In the genomic region with DNA sequence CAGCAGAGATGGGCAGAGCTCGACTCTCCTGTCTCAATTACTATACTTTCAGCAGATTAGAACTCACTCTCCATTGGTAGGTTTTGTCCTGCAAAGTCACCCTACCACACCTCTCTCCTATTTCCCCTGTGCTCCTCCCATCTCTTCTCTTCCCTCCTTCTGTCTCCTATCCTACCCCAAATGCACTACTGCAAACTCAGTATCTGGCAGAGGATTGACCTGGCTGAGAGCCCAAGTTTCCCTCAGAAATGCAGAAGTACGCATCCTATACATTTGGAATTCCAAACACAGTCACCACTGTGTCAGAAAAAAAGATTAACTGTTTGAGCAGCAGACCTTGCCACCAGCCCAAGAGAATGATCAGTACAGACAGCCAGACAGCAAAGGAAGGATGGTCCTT, we compare ENCODE assay signal across 18 mouse cellular contexts.
"Had no signal": no experiment of that assay in that cellular context is flagged by ENCODE, and none has a peak within 500 bp of the region (broad histone marks: within the 10 kb centered on the region; RNA-seq: fewer than 3 reads in every experiment).

No protein-coding gene starts in this region.

- ATAC-seq: inflammation-experienced regulatory T-cells, adult 6 months; liver, postnatal 0 days; midbrain, embryonic 15.5 days had no signal

- H3K36me3 ChIP-seq: limb, embryonic 15.5 days; midbrain, embryonic 12.5 days; midbrain, embryonic 15.5 days; neural tube, embryonic 13.5 days had no signal

- H3K9ac ChIP-seq: limb, embryonic 15.5 days; liver, embryonic 14.5 days; liver, postnatal 0 days; midbrain, embryonic 12.5 days; midbrain, embryonic 15.5 days; neural tube, embryonic 13.5 days had no signal

- H3K4me2 ChIP-seq: limb, embryonic 15.5 days; liver, embryonic 11.5 days; midbrain, embryonic 12.5 days; midbrain, embryonic 15.5 days; neural tube, embryonic 13.5 days had no signal

- H3K27me3 ChIP-seq: limb, embryonic 15.5 days; midbrain, embryonic 12.5 days; midbrain, embryonic 15.5 days; neural tube, embryonic 13.5 days had no signal

- H3K9me3 ChIP-seq: limb, embryonic 15.5 days; midbrain, embryonic 12.5 days; midbrain, embryonic 15.5 days; neural tube, embryonic 13.5 days had no signal

- H3K27ac ChIP-seq: kidney, postnatal 0 days; layer of hippocampus, adult 2 months; limb, embryonic 15.5 days; liver, embryonic 14.5 days; macrophage; midbrain, embryonic 12.5 days; midbrain, embryonic 15.5 days; neural tube, embryonic 13.5 days had no signal

- H3K4me1 ChIP-seq: limb, embryonic 15.5 days; midbrain, embryonic 12.5 days; midbrain, embryonic 15.5 days; neural tube, embryonic 13.5 days had no signal

- DNase-seq: kidney, adult 2 months; kidney, postnatal 25 days; layer of hippocampus, adult 9-11 months; liver, postnatal 0 days; retina, postnatal 1 day; right cerebral cortex, postnatal 4 days; thymus, adult 18-20 months; thymus, postnatal 36 days had no signal

- H3K4me3 ChIP-seq: layer of hippocampus, adult 2 months; limb, embryonic 15.5 days; midbrain, embryonic 12.5 days; midbrain, embryonic 15.5 days; neural tube, embryonic 13.5 days had no signal
